ENCODE assay signal across 11 mouse cellular contexts in the genomic region with DNA sequence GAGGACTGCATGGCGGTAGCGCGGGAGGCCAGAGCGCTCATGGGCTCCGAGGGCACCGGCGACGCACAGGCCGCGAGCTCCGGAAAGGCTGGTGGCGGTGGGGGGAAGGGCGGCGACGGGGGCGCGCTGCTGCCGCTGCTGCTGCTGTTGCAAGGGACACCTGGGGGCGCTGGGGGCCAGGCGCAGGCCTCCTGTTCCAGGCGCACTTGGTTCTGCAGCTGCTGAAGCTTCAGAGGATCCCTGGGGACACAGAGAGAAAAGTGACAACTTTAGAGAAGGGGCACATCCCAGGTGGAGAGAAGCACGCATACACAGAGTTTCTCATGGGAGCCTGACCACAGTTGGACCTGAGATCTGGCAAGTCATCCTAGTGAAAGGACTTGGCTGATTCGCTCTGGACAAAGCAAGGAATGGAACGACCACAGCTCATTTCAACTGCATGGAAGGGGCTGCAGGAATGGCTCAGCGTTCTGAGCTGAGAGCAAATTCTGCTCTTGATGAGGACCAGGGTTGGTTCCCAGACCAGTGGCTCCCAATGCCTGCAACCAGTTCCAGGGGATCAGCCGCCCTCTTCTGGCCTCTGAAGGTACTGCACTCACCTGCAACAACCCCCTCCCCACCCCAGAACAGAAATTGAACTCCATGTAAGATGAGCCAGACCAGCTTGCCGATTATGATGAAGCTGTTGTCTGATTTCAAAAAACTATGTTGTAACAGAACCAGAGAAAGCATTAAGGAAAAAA.
DNase-seq lines count a peak whose midpoint lies in the region; ATAC-seq and TF ChIP-seq lines count a peak whose summit lies in the region.
"Had no signal": no experiment of that assay in that cellular context is flagged by ENCODE, and none has a peak within 500 bp of the region (broad histone marks: within the 10 kb centered on the region; RNA-seq: fewer than 3 reads in every experiment).

No protein-coding gene starts in this region.

- H3K27me3 ChIP-seq in intestine, postnatal 0 days (replicated peaks; ENCODE audit: control insufficient read depth, insufficient read depth, low read length), result no peaks in the 10 kb centered on the region
- no peaks in the 10 kb centered on the region for H3K27me3 ChIP-seq in intestine, embryonic 15.5 days (replicated peaks)
- no peaks in the 10 kb centered on the region for H3K27me3 ChIP-seq in hindbrain, postnatal 0 days (ENCODE audit: insufficient read depth, low read length)
- H3K27me3 ChIP-seq in small intestine, adult 2 months (ENCODE audit: control insufficient read depth, insufficient read depth, low read length), result no peaks in the 10 kb centered on the region
- H3K27me3 ChIP-seq: liver, embryonic 13.5 days had no signal

- H3K4me1 ChIP-seq in intestine, postnatal 0 days (replicated peaks; ENCODE audit: control insufficient read depth, insufficient read depth, low read length), result no peaks in the 10 kb centered on the region
- peaks cover 5% of the 10 kb centered on the region for H3K4me1 ChIP-seq in intestine, embryonic 15.5 days (replicated peaks)
- H3K4me1 ChIP-seq in hindbrain, postnatal 0 days (ENCODE audit: insufficient read depth, low read length), result no peaks in the 10 kb centered on the region
- no peaks in the 10 kb centered on the region for H3K4me1 ChIP-seq in small intestine, adult 2 months (ENCODE audit: control insufficient read depth, insufficient read depth, insufficient read length, low read length)
- H3K4me1 ChIP-seq: liver, embryonic 13.5 days had no signal

- no peak overlapping the region for H3K27ac ChIP-seq in intestine, postnatal 0 days (ENCODE audit: low read depth, low read length)
- no peak overlapping the region for H3K27ac ChIP-seq in intestine, embryonic 15.5 days
- no peak overlapping the region for H3K27ac ChIP-seq in hindbrain, postnatal 0 days
- no peak overlapping the region for H3K27ac ChIP-seq in small intestine, adult 2 months (ENCODE audit: insufficient read depth, low read depth, low read length)
- H3K27ac ChIP-seq: liver, embryonic 13.5 days had no signal

- 75% methylated on average over 26 of the region's 27 CpGs for WGBS in intestine, postnatal 0 days
- WGBS in intestine, embryonic 15.5 days, result 64% methylated on average over 27 of the region's 27 CpGs
- WGBS in hindbrain, postnatal 0 days, result 39% methylated on average over 27 of the region's 27 CpGs
- 85% methylated on average over 27 of the region's 27 CpGs for WGBS in small intestine, adult 2 months

- H3K4me3 ChIP-seq in intestine, postnatal 0 days (ENCODE audit: low read depth, low read length), result no peak overlapping the region
- H3K4me3 ChIP-seq in intestine, embryonic 15.5 days (replicated peaks), result no peak overlapping the region
- H3K4me3 ChIP-seq in hindbrain, postnatal 0 days (ENCODE audit: low read length), result peak overlapping the region; percentile 8; the same call in 1 of the 2 replicates
- H3K4me3 ChIP-seq in small intestine, adult 2 months (ENCODE audit: low read depth, low read length), result no peak overlapping the region
- H3K4me3 ChIP-seq: liver, embryonic 13.5 days had no signal

- TF ChIP-seq CTCF in intestine, postnatal 0 days (IDR thresholded peaks at IDR 0.05; ENCODE audit: low read depth), result peak; percentile 58
- TF ChIP-seq CTCF in hindbrain, postnatal 0 days (IDR thresholded peaks at IDR 0.05; ENCODE audit: low read depth), result peak; percentile 61
- TF ChIP-seq CTCF in small intestine, adult 2 months (IDR thresholded peaks at IDR 0.05; ENCODE audit: extremely low read depth, insufficient read length, insufficient replicate concordance, low read depth, low read length), result peak; percentile 52; the same call in 1 of the 2 replicates

- peaks cover 35% of the 10 kb centered on the region for H3K36me3 ChIP-seq in intestine, postnatal 0 days (ENCODE audit: control insufficient read depth, insufficient read depth)
- peaks cover 17% of the 10 kb centered on the region for H3K36me3 ChIP-seq in intestine, embryonic 15.5 days
- no peaks in the 10 kb centered on the region for H3K36me3 ChIP-seq in hindbrain, postnatal 0 days (ENCODE audit: insufficient read depth, low read length)
- peaks cover 30% of the 10 kb centered on the region for H3K36me3 ChIP-seq in small intestine, adult 2 months (ENCODE audit: control insufficient read depth, insufficient read depth, low read length)

- ATAC-seq in intestine, postnatal 0 days, result no peak
- no peak for ATAC-seq in intestine, embryonic 15.5 days
- ATAC-seq in hindbrain, postnatal 0 days, result no peak

- no peak overlapping the region for H3K4me2 ChIP-seq in intestine, postnatal 0 days (replicated peaks; ENCODE audit: low read depth)
- no peak overlapping the region for H3K4me2 ChIP-seq in intestine, embryonic 15.5 days (replicated peaks)
- peak overlapping the region; percentile 25; the same call in 1 of the 2 replicates for H3K4me2 ChIP-seq in hindbrain, postnatal 0 days (ENCODE audit: low read depth, low read length)
- H3K4me2 ChIP-seq: liver, embryonic 13.5 days had no signal

- H3K9ac ChIP-seq in intestine, postnatal 0 days (ENCODE audit: low read depth, low read length), result no peak overlapping the region
- H3K9ac ChIP-seq in intestine, embryonic 15.5 days, result no peak overlapping the region
- no peak overlapping the region for H3K9ac ChIP-seq in hindbrain, postnatal 0 days (replicated peaks; ENCODE audit: low read length)
- H3K9ac ChIP-seq: liver, embryonic 13.5 days had no signal

- H3K9me3 ChIP-seq in intestine, postnatal 0 days (ENCODE audit: control insufficient read depth), result 0 out of 2 replicates have a peak, but pooled peaks cover 2% of the 10 kb centered on the region
- 0 out of 2 replicates have a peak, but pooled peaks cover 4% of the 10 kb centered on the region for H3K9me3 ChIP-seq in intestine, embryonic 15.5 days
- H3K9me3 ChIP-seq in hindbrain, postnatal 0 days (ENCODE audit: low read length), result peaks cover 4% of the 10 kb centered on the region; the same call in 1 of the 2 replicates

- peak; percentile 76 for DNase-seq in WW6 (ENCODE audit: low read depth, low spot score)
- no peak for DNase-seq in hindbrain, postnatal 0 days (ENCODE audit: low spot score)
- no peak for DNase-seq in cerebellum, adult 18-20 months
- DNase-seq in kidney, adult 9 months, result no peak
- no peak for DNase-seq in cerebellum, postnatal 4 days (ENCODE audit: low spot score in 2 of 2)
- DNase-seq: adrenal gland, postnatal 10 days; liver, embryonic 13.5 days; spleen, adult 18-20 months had no signal

- TF ChIP-seq POLR2A in small intestine, adult 2 months (IDR thresholded peaks at IDR 0.05; ENCODE audit: low read depth, low read length), result no peak
